Mouse (Mus musculus) stomach, postnatal 0 days (tissue): ENCODE data around the gene Cntnap5a. TPM values are rescaled to one million over a fixed set of nuclear protein-coding genes. Genes with fewer than 3 reads are reported as not detected.
"Not testable (repeated sequence)": the region's sequence is repeated elsewhere in the genome, so short reads cannot be mapped to it uniquely, and the experiment has no call there.

Source experiments
- ATAC-seq: fragments of 200-750 bp; cut with Nextera tagmentation; 2 replicates; pipeline ENCODE4 v1.8.0; 2017; ENCODE audit not compliant: low FRiP score, low TSS enrichment
- DNase-seq: peaks from one replicate; pipeline ENCODE4 v3.0.0-alpha.2; 2016; ENCODE audit warnings: low spot score
- H3K27ac ChIP-seq: fragments of 300-500 bp; sonication (generic); replicated peaks from 2 replicates; pipeline ENCODE4 v1.5.1; 2014; ENCODE audit warnings: mild to moderate bottlenecking, control low read depth
- H3K27me3 ChIP-seq: fragments of 300-500 bp; sonication (generic); 2 replicates; pipeline ENCODE4 v1.6.1; 2014; ENCODE audit warnings: low read length; ENCODE audit not compliant: control insufficient read depth, insufficient read depth
- H3K36me3 ChIP-seq: fragments of 300-500 bp; sonication (generic); 2 replicates; pipeline ENCODE4 v1.6.1; 2014; ENCODE audit warnings: low read length, mixed read lengths; ENCODE audit not compliant: control insufficient read depth, insufficient read depth
- H3K4me1 ChIP-seq: fragments of 300-500 bp; sonication (generic); replicated peaks from 2 replicates; pipeline ENCODE4 v1.6.1; 2014; ENCODE audit warnings: antibody characterized with exemption; ENCODE audit not compliant: control insufficient read depth, insufficient read depth
- H3K4me2 ChIP-seq: fragments of 300-500 bp; sonication (generic); replicated peaks from 2 replicates; pipeline ENCODE4 v1.6.1; 2014; ENCODE audit warnings: low read depth, mild to moderate bottlenecking, control low read depth, moderate library complexity
- H3K4me3 ChIP-seq: fragments of 300-500 bp; sonication (generic); 2 replicates; pipeline ENCODE4 v1.5.1; 2014; ENCODE audit warnings: low read depth, low read length, control low read depth
- H3K9ac ChIP-seq: fragments of 300-500 bp; sonication (generic); 2 replicates; pipeline ENCODE4 v1.6.1; 2014; ENCODE audit warnings: mild to moderate bottlenecking, low read length, control low read depth, mixed read lengths
- H3K9me3 ChIP-seq: fragments of 300-500 bp; sonication (generic); 2 replicates; pipeline ENCODE4 v1.6.1; 2016; ENCODE audit warnings: low read length; ENCODE audit not compliant: control insufficient read depth
- CTCF ChIP-seq: IDR thresholded peaks from 2 replicates; pipeline ENCODE4 v1.5.1; 2016; ENCODE audit warnings: antibody characterized with exemption, low read depth, mild to moderate bottlenecking, moderate library complexity
- EP300 ChIP-seq: optimal IDR thresholded peaks from 2 replicates; pipeline ENCODE3; 2016; ENCODE audit warnings: antibody characterized with exemption
- WGBS: fragments of 180-500 bp; shearing (Covaris S2); extraction: QIAGEN DNeasy Blood & Tissue Kit; methylation state at CpG from one replicate; pipeline ENCODE4 v1.1.7; 2014; 5-methylcytosine and 5-hydroxymethylcytosine counted together
- polyA plus RNA-seq: library from polyadenylated mRNA; unstranded; fragments of >200 nt; fragmentation: Nextera tagmentation; extraction: Ambion mirVana; gene quantifications from 2 replicates; pipeline ENCODE4 v1.2.1, GENCODE M21; 2015

Gene Cntnap5a
- polyA plus RNA-seq, 1 experiment from 2014 or later, result 0.10 TPM

- no peak for TF ChIP-seq EP300
- no peak for TF ChIP-seq CTCF
- Histone ChIP-seq H3K27ac (no peak overlapping the region), H3K4me3 (no peak overlapping the region), H3K9ac (no peak overlapping the region), H3K36me3 (no peaks in the 10 kb centered on the region), H3K27me3 (no peaks in the 10 kb centered on the region), H3K9me3 (no peaks in the 10 kb centered on the region), H3K4me2 (no peak overlapping the region), H3K4me1 (no peaks in the 10 kb centered on the region)
- DNase-seq, result no peak
- no peak for ATAC-seq
Measured at GRCm38 (mm10) chr1:116149764-116150369, 465.3 kb downstream of the Cntnap5a start.

DNA sequence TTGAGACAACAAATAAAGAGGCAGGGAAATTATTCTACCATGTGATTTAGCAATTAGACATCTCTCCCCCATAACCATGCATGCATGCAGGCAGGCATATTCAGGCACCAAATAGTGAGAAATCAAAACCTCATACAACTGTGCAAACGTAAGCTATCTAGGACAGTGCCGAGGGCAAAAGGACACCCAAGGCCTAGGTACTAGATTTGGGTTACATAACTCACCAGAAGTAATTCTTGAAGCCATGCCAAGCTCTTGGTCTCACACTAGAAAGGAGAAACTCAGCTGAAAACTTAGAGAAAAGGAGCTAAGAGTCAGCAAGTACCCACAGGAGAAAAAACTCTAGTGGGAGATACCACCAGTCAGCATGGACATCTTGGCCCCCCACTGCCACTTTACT lies 499.9 kb downstream of the Cntnap5a start:
- no peak overlapping the region for H3K27ac ChIP-seq
- TF ChIP-seq CTCF (no peak), EP300 (no peak)
- H3K9ac ChIP-seq, result no peak overlapping the region
- no peak for DNase-seq
- H3K4me2 ChIP-seq, result no peak overlapping the region
- H3K27me3 ChIP-seq, result no peaks in the 10 kb centered on the region
- 73% methylated on average over 2 of the region's 2 CpGs for WGBS
- H3K9me3 ChIP-seq, result no peaks in the 10 kb centered on the region
- no peak overlapping the region for H3K4me3 ChIP-seq
- no peak for ATAC-seq
- no peaks in the 10 kb centered on the region for H3K36me3 ChIP-seq
- H3K4me1 ChIP-seq, result no peaks in the 10 kb centered on the region

DNA sequence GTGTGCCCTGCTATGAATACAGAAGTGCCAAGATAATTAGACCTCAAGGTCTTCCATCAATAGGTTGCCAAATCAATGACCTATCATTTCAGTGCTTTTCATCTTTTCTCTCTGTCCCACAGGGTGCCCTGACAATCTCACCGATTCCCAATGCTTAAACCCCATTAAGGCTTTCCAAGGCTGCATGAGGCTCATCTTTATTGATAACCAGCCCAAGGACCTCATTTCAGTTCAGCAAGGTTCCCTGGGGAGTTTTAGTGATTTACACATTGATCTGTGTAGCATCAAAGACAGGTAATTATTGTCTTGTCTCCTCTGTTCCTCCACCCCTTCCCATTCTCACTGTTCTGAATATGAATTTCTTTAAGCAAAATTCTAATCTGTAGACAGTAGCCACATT lies 503.6 kb downstream of the Cntnap5a start:
- not testable (repeated sequence) for H3K4me3 ChIP-seq, H3K9ac ChIP-seq, H3K4me2 ChIP-seq, DNase-seq, H3K27ac ChIP-seq, ATAC-seq, H3K4me1 ChIP-seq, H3K9me3 ChIP-seq, H3K36me3 ChIP-seq, H3K27me3 ChIP-seq
- WGBS, result 87% methylated on average over 1 of the region's 1 CpGs

DNA sequence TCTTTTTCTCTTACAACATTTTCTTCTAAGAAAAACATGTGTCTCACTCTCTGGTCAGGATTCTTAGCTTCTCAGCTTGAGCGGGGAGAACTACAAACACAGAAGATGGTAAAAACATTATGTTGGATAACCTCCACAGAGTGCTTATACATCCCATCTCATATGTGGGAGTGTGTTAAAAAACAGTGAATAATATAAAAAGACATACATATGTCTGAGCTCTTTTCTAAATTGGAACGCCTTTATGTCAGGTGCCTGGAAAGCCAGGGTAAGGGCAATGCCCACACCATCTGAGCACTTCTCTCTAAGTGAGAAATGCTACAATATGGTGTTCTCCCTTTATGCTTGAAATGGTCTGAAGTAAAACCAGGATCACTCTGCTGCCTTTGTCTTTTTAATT lies 507.7 kb downstream of the Cntnap5a start:
- Histone ChIP-seq H3K27ac (no peak overlapping the region), H3K4me1 (no peaks in the 10 kb centered on the region), H3K4me3 (no peak overlapping the region), H3K36me3 (no peaks in the 10 kb centered on the region), H3K27me3 (no peaks in the 10 kb centered on the region), H3K9ac (no peak overlapping the region), H3K9me3 (no peaks in the 10 kb centered on the region), H3K4me2 (no peak overlapping the region)
- no peak for TF ChIP-seq EP300
- TF ChIP-seq CTCF, result no peak
- ATAC-seq (no peak), DNase-seq (no peak)
- 80% methylated on average over 2 of the region's 2 CpGs for WGBS

DNA sequence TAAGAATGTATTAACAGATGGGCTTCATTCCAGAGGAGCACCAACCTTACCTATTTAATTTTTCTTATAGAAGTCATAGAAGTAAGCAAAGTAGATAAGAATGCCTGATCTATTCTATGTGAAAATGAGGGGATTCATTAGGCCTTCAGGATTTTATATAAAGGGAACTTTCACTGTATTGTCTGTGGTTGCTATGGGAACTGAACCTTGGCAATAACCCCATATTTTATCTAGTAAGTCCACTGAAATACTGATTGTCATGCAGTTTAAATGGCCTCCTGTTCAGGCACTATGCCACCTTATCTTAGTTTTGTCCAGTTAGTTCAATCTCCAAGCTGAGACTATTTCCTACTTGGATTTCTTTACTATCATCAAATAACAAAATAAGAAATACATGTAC lies 532.3 kb downstream of the Cntnap5a start:
- no peak overlapping the region for H3K4me2 ChIP-seq
- no peak overlapping the region for H3K27ac ChIP-seq
- H3K4me3 ChIP-seq, result no peak overlapping the region
- ATAC-seq (no peak), DNase-seq (no peak)
- TF ChIP-seq EP300 (no peak), CTCF (no peak)
- no peak overlapping the region for H3K9ac ChIP-seq
- H3K36me3 ChIP-seq, result no peaks in the 10 kb centered on the region
- H3K4me1 ChIP-seq, result no peaks in the 10 kb centered on the region
- no peaks in the 10 kb centered on the region for H3K27me3 ChIP-seq
- no peaks in the 10 kb centered on the region for H3K9me3 ChIP-seq

- Histone ChIP-seq H3K4me2 (no peak overlapping the region), H3K4me3 (no peak overlapping the region), H3K27ac (no peak overlapping the region), H3K27me3 (no peaks in the 10 kb centered on the region), H3K36me3 (no peaks in the 10 kb centered on the region), H3K9ac (no peak overlapping the region), H3K9me3 (no peaks in the 10 kb centered on the region), H3K4me1 (no peaks in the 10 kb centered on the region)
- DNase-seq (no peak), ATAC-seq (no peak)
- no peak for TF ChIP-seq CTCF
- TF ChIP-seq EP300, result no peak
Measured at GRCm38 (mm10) chr1:116240538-116240937, 556.0 kb downstream of the Cntnap5a start.
